Mouse (Mus musculus) CH12.LX (cell line): ENCODE data around the gene Myo16.

ENCODE experiments used
- CTCF ChIP-seq, 2 experiments: IDR thresholded peaks in 1 of 2; conservative IDR thresholded peaks in 1 of 2; 2 replicates each; pipeline ENCODE4 v1.5.1; 2011 to 2012; ENCODE audit warnings: low read depth in 2 of 2, low read length in 2 of 2, improper control_type of control experiment in 1 of 2, inconsistent platforms in 1 of 2, mild to moderate bottlenecking in 1 of 2, moderate library complexity in 1 of 2
- MAX ChIP-seq: IDR thresholded peaks from 2 replicates; pipeline ENCODE4 v1.6.1; 2011; ENCODE audit warnings: low read length, improper control_type of control experiment
- NELFE ChIP-seq: IDR thresholded peaks from 2 replicates; pipeline ENCODE4 v1.6.1; 2011; ENCODE audit warnings: low read depth, low read length, improper control_type of control experiment
- POLR2AphosphoS2 ChIP-seq: IDR thresholded peaks from 2 replicates; pipeline ENCODE4 v1.6.1; 2011; ENCODE audit warnings: low read depth, low read length, improper control_type of control experiment

DNA sequence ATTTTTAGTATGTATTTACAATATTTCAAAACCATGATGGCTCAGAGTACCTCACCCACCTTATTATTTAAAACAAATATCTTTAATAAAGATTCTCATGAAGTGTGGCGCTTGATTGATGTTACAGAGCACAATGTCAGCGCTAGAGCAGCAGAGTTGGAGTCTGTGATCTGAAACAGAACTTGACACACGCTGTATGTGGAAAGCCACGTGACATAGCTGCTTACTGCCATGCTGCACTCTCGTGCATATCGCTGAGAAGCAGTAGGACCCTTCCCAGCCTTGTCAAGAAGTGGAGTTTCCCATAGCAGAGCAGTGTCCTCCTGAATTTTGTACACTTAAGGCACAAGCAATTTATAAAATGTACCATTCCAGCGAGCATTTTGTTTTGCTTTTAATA lies 528.2 kb downstream of the Myo16 start:
- TF ChIP-seq MAX (no peak), CTCF (conservative IDR thresholded peaks at IDR 0.05 in 1 of 2, IDR thresholded peaks at IDR 0.05 in 1 of 2; ENCODE audit: low read depth in 2 of 2, low read length in 2 of 2) (no peak), NELFE (no peak), POLR2AphosphoS2 (no peak)
